Mouse (Mus musculus) right cerebral cortex, adult 18-20 months (tissue): Measurements from ENCODE around the gene Gm7978.
"Not testable (repeated sequence)": the region's sequence is repeated elsewhere in the genome, so short reads cannot be mapped to it uniquely, and the experiment has no call there.

Experiments used
- DNase-seq: peaks from one replicate; pipeline ENCODE4 v3.0.0; 2022; ENCODE audit warnings: mixed read lengths

Gene Gm7978

GRCm38 (mm10) chr5:95736073-95736472 lies at the start of gene Gm7978:
Gm7978 (minus strand) TSS chr5:95736173.
- not testable (repeated sequence) for DNase-seq

- DNase-seq = not testable (repeated sequence)
Measured at GRCm38 (mm10) chr5:95775690-95776089, 39.7 kb upstream of the Gm7978 start, which contains the start of gene E330014E10Rik. E330014E10Rik (plus strand) TSS chr5:95775990.

DNA sequence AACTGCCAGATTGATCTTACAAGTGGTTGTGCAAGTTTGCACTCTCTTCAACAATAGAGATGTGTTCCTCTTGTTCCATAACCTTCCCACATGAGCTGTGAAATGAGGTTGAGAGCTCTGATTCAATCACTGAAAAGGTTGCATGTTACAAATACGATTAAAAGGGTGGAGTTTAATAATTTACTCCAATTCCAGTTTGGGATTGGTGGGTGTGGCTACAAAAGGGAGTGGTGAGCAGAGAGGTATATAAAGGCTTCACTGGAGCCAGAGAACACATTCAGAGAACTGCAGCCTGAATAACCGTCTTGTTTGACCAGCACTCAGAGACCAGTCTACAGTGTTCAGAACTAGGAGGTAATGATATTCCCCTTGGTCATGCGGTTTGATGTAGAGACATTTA lies 5.7 kb upstream of the Gm7978 start, which contains the start of gene Gm7982:
TSS of gene Gm7982 (plus strand) at position 301 of the 400 bp plus-strand sequence.
- not testable (repeated sequence) for DNase-seq
